Mouse (Mus musculus): ENCODE results near the gene Crebrf. TPM values are rescaled to one million over a fixed set of nuclear protein-coding genes. Genes with fewer than 3 reads are reported as not detected.

Crebrf gene
- polyA plus RNA-seq, 1 experiment from 2014 or later, result 5.9 TPM

GRCm38 (mm10) chr17:26791580-26791979 is 76.1 kb downstream of the Crebrf start:
- peaks cover 45% of the 10 kb centered on the region for H3K36me3 ChIP-seq (ENCODE audit: control insufficient read depth, insufficient read depth)
- no peak overlapping the region for H3K4me2 ChIP-seq (ENCODE audit: low read depth, low read length)
- 77% methylated on average over 7 of the region's 7 CpGs for WGBS
- no peak for ATAC-seq (replicated peaks; ENCODE audit: extremely low read depth, insufficient read depth, low FRiP score)
- no peak overlapping the region for H3K4me3 ChIP-seq (ENCODE audit: low read length)
- 0 out of 2 replicates have a peak, but pooled peaks cover 2% of the 10 kb centered on the region for H3K4me1 ChIP-seq (ENCODE audit: control insufficient read depth, insufficient read depth, low read length)
- no peaks in the 10 kb centered on the region for H3K27me3 ChIP-seq (ENCODE audit: control insufficient read depth, insufficient read depth, low read length)
- H3K27ac ChIP-seq (ENCODE audit: low read length), result no peak overlapping the region
- no peaks in the 10 kb centered on the region for H3K9me3 ChIP-seq (replicated peaks; ENCODE audit: control insufficient read depth, low read length)
- H3K9ac ChIP-seq (ENCODE audit: low read length), result no peak overlapping the region

GRCm38 (mm10) chr17:26792096-26792495 is 76.6 kb downstream of the Crebrf start:
- Histone ChIP-seq H3K4me3 (ENCODE audit: low read length) (no peak overlapping the region), H3K9ac (ENCODE audit: low read length) (no peak overlapping the region), H3K36me3 (ENCODE audit: control insufficient read depth, insufficient read depth) (peaks cover 40% of the 10 kb centered on the region), H3K27ac (ENCODE audit: low read length) (no peak overlapping the region), H3K4me2 (ENCODE audit: low read depth, low read length) (no peak overlapping the region), H3K27me3 (ENCODE audit: control insufficient read depth, insufficient read depth, low read length) (no peaks in the 10 kb centered on the region), H3K4me1 (ENCODE audit: control insufficient read depth, insufficient read depth, low read length) (peaks cover 6% of the 10 kb centered on the region), H3K9me3 (replicated peaks; ENCODE audit: control insufficient read depth, low read length) (no peaks in the 10 kb centered on the region)
- no peak for ATAC-seq (replicated peaks; ENCODE audit: extremely low read depth, insufficient read depth, low FRiP score)
- WGBS, result 92% methylated on average over 15 of the region's 15 CpGs

- WGBS, result 73% methylated on average over 5 of the region's 5 CpGs
- Histone ChIP-seq H3K36me3 (ENCODE audit: control insufficient read depth, insufficient read depth) (peaks cover 35% of the 10 kb centered on the region), H3K4me3 (ENCODE audit: low read length) (no peak overlapping the region), H3K4me1 (ENCODE audit: control insufficient read depth, insufficient read depth, low read length) (peaks cover 13% of the 10 kb centered on the region), H3K27ac (ENCODE audit: low read length) (no peak overlapping the region), H3K27me3 (ENCODE audit: control insufficient read depth, insufficient read depth, low read length) (no peaks in the 10 kb centered on the region), H3K9me3 (replicated peaks; ENCODE audit: control insufficient read depth, low read length) (no peaks in the 10 kb centered on the region), H3K4me2 (ENCODE audit: low read depth, low read length) (no peak overlapping the region), H3K9ac (ENCODE audit: low read length) (no peak overlapping the region)
- no peak for ATAC-seq (replicated peaks; ENCODE audit: extremely low read depth, insufficient read depth, low FRiP score)
Measured at GRCm38 (mm10) chr17:26793068-26793765, 77.8 kb downstream of the Crebrf start.

DNA sequence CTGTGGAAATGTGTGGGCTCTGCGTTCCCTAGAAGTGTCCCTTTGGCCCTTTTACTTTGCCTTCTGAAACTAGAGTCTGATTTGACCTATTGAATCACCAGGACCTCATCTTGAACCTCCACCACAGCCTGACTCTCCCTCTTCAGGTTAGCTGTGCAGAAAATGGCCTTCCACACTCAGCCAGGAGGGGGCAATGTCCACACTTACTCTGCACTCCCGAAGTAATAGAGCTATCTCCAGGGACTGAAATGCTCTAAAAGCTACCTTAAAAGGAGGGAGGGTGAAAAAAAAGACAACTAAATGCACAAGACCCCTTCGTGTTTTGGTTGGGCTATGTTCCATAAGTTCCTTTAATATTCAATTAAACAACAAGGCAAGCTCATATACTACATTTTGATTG is 79.3 kb downstream of the Crebrf start:
- no peak overlapping the region for H3K27ac ChIP-seq (ENCODE audit: low read length)
- peak; percentile 61; the same call in 1 of the 2 replicates for ATAC-seq (replicated peaks; ENCODE audit: extremely low read depth, insufficient read depth, low FRiP score)
- H3K36me3 ChIP-seq (ENCODE audit: control insufficient read depth, insufficient read depth), result peaks cover 28% of the 10 kb centered on the region
- H3K9ac ChIP-seq (ENCODE audit: low read length), result no peak overlapping the region
- no peak overlapping the region for H3K4me2 ChIP-seq (ENCODE audit: low read depth, low read length)
- H3K9me3 ChIP-seq (replicated peaks; ENCODE audit: control insufficient read depth, low read length), result no peaks in the 10 kb centered on the region
- H3K4me3 ChIP-seq (ENCODE audit: low read length), result no peak overlapping the region
- 19% methylated on average over 3 of the region's 3 CpGs for WGBS
- peaks cover 13% of the 10 kb centered on the region for H3K4me1 ChIP-seq (ENCODE audit: control insufficient read depth, insufficient read depth, low read length)
- no peaks in the 10 kb centered on the region for H3K27me3 ChIP-seq (ENCODE audit: control insufficient read depth, insufficient read depth, low read length)

DNA sequence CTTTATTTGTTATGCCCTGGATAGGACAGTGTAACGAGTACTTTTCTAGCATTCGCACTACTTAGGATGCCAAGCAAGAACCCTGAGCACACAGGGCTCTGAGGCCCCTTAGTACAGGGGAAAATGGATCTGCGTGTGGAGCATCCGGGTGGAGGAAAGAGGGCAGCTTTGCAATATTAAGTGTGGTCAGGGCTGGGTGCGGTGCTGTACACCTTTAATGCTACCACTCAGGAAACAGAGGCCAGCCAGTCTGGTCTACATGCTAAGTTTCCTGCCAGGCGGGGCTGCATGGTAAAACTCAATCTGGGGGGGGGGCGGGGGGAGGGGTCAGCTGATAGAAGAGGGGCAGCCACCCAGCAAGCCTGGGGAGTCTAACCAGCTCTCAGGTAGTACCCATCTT is 79.9 kb downstream of the Crebrf start:
- H3K9ac ChIP-seq (ENCODE audit: low read length), result no peak overlapping the region
- peaks cover 13% of the 10 kb centered on the region for H3K4me1 ChIP-seq (ENCODE audit: control insufficient read depth, insufficient read depth, low read length)
- no peak overlapping the region for H3K4me3 ChIP-seq (ENCODE audit: low read length)
- no peak for ATAC-seq (replicated peaks; ENCODE audit: extremely low read depth, insufficient read depth, low FRiP score)
- H3K9me3 ChIP-seq (replicated peaks; ENCODE audit: control insufficient read depth, low read length), result no peaks in the 10 kb centered on the region
- no peak overlapping the region for H3K4me2 ChIP-seq (ENCODE audit: low read depth, low read length)
- H3K27ac ChIP-seq (ENCODE audit: low read length), result no peak overlapping the region
- H3K27me3 ChIP-seq (ENCODE audit: control insufficient read depth, insufficient read depth, low read length), result no peaks in the 10 kb centered on the region
- H3K36me3 ChIP-seq (ENCODE audit: control insufficient read depth, insufficient read depth), result peaks cover 22% of the 10 kb centered on the region
- WGBS, result 60% methylated on average over 6 of the region's 7 CpGs

- peak; percentile 76 for ATAC-seq (replicated peaks; ENCODE audit: extremely low read depth, insufficient read depth, low FRiP score)
- peak overlapping the region; percentile 80 for H3K27ac ChIP-seq (ENCODE audit: low read length)
- H3K36me3 ChIP-seq (ENCODE audit: control insufficient read depth, insufficient read depth), result peaks cover 2% of the 10 kb centered on the region; the same call in 1 of the 2 replicates
- WGBS, result 29% methylated on average over 6 of the region's 6 CpGs
- no peak overlapping the region for H3K4me3 ChIP-seq (ENCODE audit: low read length)
- H3K9ac ChIP-seq (ENCODE audit: low read length), result no peak overlapping the region
- H3K27me3 ChIP-seq (ENCODE audit: control insufficient read depth, insufficient read depth, low read length), result no peaks in the 10 kb centered on the region
- H3K9me3 ChIP-seq (replicated peaks; ENCODE audit: control insufficient read depth, low read length), result no peaks in the 10 kb centered on the region
- H3K4me1 ChIP-seq (ENCODE audit: control insufficient read depth, insufficient read depth, low read length), result peaks cover 13% of the 10 kb centered on the region
- peak overlapping the region; percentile 16; the same call in 1 of the 2 replicates for H3K4me2 ChIP-seq (ENCODE audit: low read depth, low read length)
Measured at GRCm38 (mm10) chr17:26797379-26798128, 82.1 kb downstream of the Crebrf start.

GRCm38 (mm10) chr17:26802886-26803285 is 87.4 kb downstream of the Crebrf start:
- no peak overlapping the region for H3K4me3 ChIP-seq (ENCODE audit: low read length)
- ATAC-seq (replicated peaks; ENCODE audit: extremely low read depth, insufficient read depth, low FRiP score), result no peak
- no peak overlapping the region for H3K9ac ChIP-seq (ENCODE audit: low read length)
- no peaks in the 10 kb centered on the region for H3K27me3 ChIP-seq (ENCODE audit: control insufficient read depth, insufficient read depth, low read length)
- H3K36me3 ChIP-seq (ENCODE audit: control insufficient read depth, insufficient read depth), result no peaks in the 10 kb centered on the region
- peaks cover 4% of the 10 kb centered on the region; the same call in 1 of the 2 replicates for H3K9me3 ChIP-seq (replicated peaks; ENCODE audit: control insufficient read depth, low read length)
- WGBS, result 76% methylated on average over 3 of the region's 3 CpGs
- no peak overlapping the region for H3K27ac ChIP-seq (ENCODE audit: low read length)
- H3K4me2 ChIP-seq (ENCODE audit: low read depth, low read length), result no peak overlapping the region
- no peaks in the 10 kb centered on the region; the same call in 1 of the 2 replicates for H3K4me1 ChIP-seq (ENCODE audit: control insufficient read depth, insufficient read depth, low read length)

DNA sequence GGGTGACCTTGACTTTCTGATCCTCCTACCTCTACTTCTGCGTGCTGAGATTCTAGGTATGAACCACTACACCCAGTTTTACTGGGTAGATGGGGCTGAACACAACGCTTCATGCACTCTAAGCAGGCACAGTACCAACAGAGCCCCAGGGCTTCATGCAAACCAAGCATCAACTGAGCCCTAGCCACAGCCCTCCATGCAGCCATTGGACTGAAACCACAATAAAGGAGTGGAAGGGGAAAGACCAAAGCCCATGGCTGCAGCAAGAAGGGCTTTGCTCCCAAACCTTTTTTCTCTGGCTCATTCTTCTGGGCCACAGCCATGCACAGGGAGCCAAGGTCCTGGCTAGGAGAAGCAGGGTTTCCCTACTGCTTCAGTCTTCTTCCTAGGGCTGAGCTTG is 97.2 kb downstream of the Crebrf start:
- 74% methylated on average over 2 of the region's 2 CpGs for WGBS
- H3K36me3 ChIP-seq (ENCODE audit: control insufficient read depth, insufficient read depth), result no peaks in the 10 kb centered on the region
- H3K9ac ChIP-seq (ENCODE audit: low read length), result no peak overlapping the region
- no peak overlapping the region for H3K4me3 ChIP-seq (ENCODE audit: low read length)
- no peak overlapping the region for H3K27ac ChIP-seq (ENCODE audit: low read length)
- peaks cover 7% of the 10 kb centered on the region for H3K4me1 ChIP-seq (ENCODE audit: control insufficient read depth, insufficient read depth, low read length)
- ATAC-seq (replicated peaks; ENCODE audit: extremely low read depth, insufficient read depth, low FRiP score), result no peak
- no peak overlapping the region for H3K4me2 ChIP-seq (ENCODE audit: low read depth, low read length)
- no peaks in the 10 kb centered on the region for H3K9me3 ChIP-seq (replicated peaks; ENCODE audit: control insufficient read depth, low read length)
- 0 out of 2 replicates have a peak, but pooled peaks cover 2% of the 10 kb centered on the region for H3K27me3 ChIP-seq (ENCODE audit: control insufficient read depth, insufficient read depth, low read length)

DNA sequence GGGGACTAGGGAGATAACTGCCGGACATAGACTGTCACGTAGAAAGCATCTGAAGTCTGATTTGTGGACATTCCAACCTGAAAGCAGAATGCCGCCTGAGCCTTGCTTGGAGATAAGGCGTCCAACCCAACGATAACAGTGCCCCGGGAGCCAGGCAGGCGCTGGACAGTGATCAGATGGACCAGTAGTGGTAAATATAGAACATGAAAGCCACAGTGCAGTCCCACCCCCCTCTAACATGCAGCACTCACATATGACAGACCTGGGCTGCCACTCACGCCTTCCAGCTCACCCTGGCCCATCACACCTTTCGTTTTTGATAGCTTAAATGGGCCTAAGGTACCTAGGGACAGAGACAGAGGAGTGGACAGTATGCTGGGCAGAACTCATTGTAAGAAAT is 98.0 kb downstream of the Crebrf start:
- no peak overlapping the region for H3K4me3 ChIP-seq (ENCODE audit: low read length)
- H3K27me3 ChIP-seq (ENCODE audit: control insufficient read depth, insufficient read depth, low read length), result peaks cover 2% of the 10 kb centered on the region; the same call in 1 of the 2 replicates
- peak; percentile 78; the same call in 1 of the 2 replicates for ATAC-seq (replicated peaks; ENCODE audit: extremely low read depth, insufficient read depth, low FRiP score)
- H3K4me2 ChIP-seq (ENCODE audit: low read depth, low read length), result peak overlapping the region; percentile 22; the same call in 1 of the 2 replicates
- no peaks in the 10 kb centered on the region for H3K36me3 ChIP-seq (ENCODE audit: control insufficient read depth, insufficient read depth)
- H3K9me3 ChIP-seq (replicated peaks; ENCODE audit: control insufficient read depth, low read length), result no peaks in the 10 kb centered on the region
- no peak overlapping the region for H3K9ac ChIP-seq (ENCODE audit: low read length)
- H3K4me1 ChIP-seq (ENCODE audit: control insufficient read depth, insufficient read depth, low read length), result peaks cover 7% of the 10 kb centered on the region
- H3K27ac ChIP-seq (ENCODE audit: low read length), result peak overlapping the region; percentile 7; the same call in 1 of the 2 replicates
- WGBS, result 31% methylated on average over 9 of the region's 9 CpGs
